Mouse (Mus musculus) megakaryocyte-erythroid progenitor cell, adult 5 weeks (primary cell): Measurements from ENCODE around the gene Mnd1. TPM values are rescaled to one million over a fixed set of nuclear protein-coding genes. Genes with fewer than 3 reads are reported as not detected.

Experiments
- polyA plus RNA-seq: library from polyadenylated mRNA; stranded (reverse); fragments of >175 nt; gene quantifications from 2 replicates; pipeline ENCODE4 v1.2.3, GENCODE M21; 2012

The Mnd1 gene
- polyA plus RNA-seq: 1.2 and 1.4 TPM in 2 replicates

GRCm38 (mm10) chr3:84155558-84156006 lies at the start of gene Mnd1:
TSS of gene Mnd1 (minus strand) at chr3:84155786.

DNA sequence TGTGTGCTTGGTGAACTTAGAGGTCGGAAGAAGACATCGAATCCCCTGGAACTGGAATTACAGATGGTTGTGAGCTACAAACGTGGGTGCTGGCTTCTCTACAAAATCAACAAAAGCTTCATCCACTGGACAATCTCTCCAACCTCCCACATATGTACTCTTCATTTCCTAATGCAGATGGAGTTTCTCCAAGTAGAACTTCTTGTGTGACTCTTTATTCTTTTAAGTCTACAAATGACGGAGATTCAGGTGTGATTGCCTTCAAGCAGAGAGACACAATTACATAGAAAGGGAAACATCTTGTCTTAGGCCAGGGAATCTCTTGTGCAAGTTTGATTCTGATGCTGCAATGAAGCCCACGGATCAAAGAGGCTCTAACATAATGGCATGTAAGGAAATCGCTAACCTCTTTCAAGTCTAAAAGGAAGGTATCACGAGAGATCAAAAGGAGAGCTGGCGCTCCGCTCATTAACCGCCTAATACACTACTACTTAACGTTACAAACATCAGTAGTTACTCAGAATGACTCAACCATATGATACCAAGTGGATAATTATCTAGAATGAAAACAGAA lies 18.1 kb upstream of the Mnd1 start, which contains the start of gene Gm6525:
Gene Gm6525, plus strand, starts transcription at position 524 of the 574 bp plus-strand sequence.

DNA sequence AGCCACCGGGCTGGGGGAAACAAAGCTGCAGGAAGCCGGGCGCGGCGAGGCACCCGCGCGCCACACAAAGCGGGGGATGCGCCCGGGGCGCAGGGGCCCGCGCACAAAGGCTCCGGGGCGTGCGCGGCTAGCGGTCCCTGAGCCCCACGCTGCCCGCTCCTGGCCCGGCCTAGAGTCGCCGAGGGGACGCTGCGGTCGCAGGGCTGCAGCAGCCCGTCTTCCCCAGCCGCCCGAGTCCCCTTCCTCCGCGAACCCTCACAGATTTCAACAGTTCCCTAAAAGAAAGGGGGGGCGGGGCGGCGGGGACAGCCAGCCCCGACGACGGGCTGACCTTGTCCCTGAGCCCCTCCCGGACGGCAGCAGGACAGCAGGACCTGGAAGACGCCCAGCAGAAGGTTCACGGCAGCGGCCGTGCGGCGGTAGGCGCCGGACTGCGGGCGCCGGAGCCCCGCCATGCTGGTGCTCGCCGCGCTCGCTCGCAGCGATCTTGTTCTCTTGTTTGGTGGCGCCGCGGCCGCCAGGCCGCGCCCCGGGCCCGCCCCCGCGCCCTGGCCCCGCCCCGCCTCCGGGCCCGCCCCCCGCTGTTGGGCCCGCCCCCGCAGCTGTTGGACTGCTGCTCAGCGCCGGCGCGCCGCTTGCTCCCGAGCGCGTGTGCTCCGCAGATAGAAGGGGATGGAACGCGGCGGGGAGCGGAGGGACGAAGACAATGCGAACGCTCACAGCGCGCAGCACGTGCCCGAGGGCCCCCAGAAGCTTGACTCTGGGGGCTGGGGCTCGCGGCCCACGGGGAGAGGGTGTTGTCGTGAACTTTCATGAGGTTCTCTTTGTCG lies 115.7 kb downstream of the Mnd1 start, which contains the start of gene Tmem131l:
Gene Tmem131l, minus strand, starts transcription at position 530 of the 830 bp plus-strand sequence.

Other genes starting within 250 kb of the Mnd1 start
- 52.1 and 61.3 TPM in 2 replicates for gene Tmem131l, start 115.6 kb downstream of the Mnd1 start, polyA plus RNA-seq
- gene Gm6525, start 18.3 kb upstream of the Mnd1 start, polyA plus RNA-seq: not detected in 2 replicates
- gene Trim2, start 151.1 kb upstream of the Mnd1 start, polyA plus RNA-seq: 2.1 TPM in 2 replicates